Mouse (Mus musculus) kidney, embryonic 16.5 days (tissue): Measurements from ENCODE around the gene Stap2. TPM values are rescaled to one million over a fixed set of nuclear protein-coding genes. Genes with fewer than 3 reads are reported as not detected.

ENCODE experiments used
- ATAC-seq: fragments of 200-750 bp; cut with Nextera tagmentation; 2 replicates; pipeline ENCODE4 v1.8.0; 2017; ENCODE audit warnings: moderate TSS enrichment; ENCODE audit not compliant: low FRiP score, low TSS enrichment
- H3K27ac ChIP-seq: fragments of 300-500 bp; sonication (generic); 2 replicates; pipeline ENCODE4 v1.5.1; 2014; ENCODE audit warnings: low read length
- H3K27me3 ChIP-seq: fragments of 300-500 bp; sonication (generic); 2 replicates; pipeline ENCODE4 v1.6.1; 2014; ENCODE audit warnings: low read length, control low read depth, mixed read lengths; ENCODE audit not compliant: insufficient read depth
- H3K36me3 ChIP-seq: fragments of 300-500 bp; sonication (generic); 2 replicates; pipeline ENCODE4 v1.6.1; 2014; ENCODE audit warnings: low read length, control low read depth, mixed read lengths; ENCODE audit not compliant: insufficient read depth
- H3K4me1 ChIP-seq: fragments of 300-500 bp; sonication (generic); 2 replicates; pipeline ENCODE4 v1.6.1; 2014; ENCODE audit warnings: low read length, control low read depth, mixed read lengths; ENCODE audit not compliant: insufficient read depth
- H3K4me2 ChIP-seq: fragments of 300-500 bp; sonication (generic); replicated peaks from 2 replicates; pipeline ENCODE4 v1.6.1; 2014; ENCODE audit warnings: low read depth, low read length
- H3K4me3 ChIP-seq: fragments of 300-500 bp; sonication (generic); 2 replicates; pipeline ENCODE4 v1.5.1; 2014; ENCODE audit warnings: mild to moderate bottlenecking, low read length
- H3K9ac ChIP-seq: fragments of 300-500 bp; sonication (generic); replicated peaks from 2 replicates; pipeline ENCODE4 v1.6.1; 2014; ENCODE audit warnings: low read length
- H3K9me3 ChIP-seq: fragments of 300-500 bp; sonication (generic); 2 replicates; pipeline ENCODE4 v1.6.1; 2016; ENCODE audit warnings: low read length, control low read depth
- WGBS: fragments of 180-500 bp; shearing (Covaris S2); extraction: QIAGEN DNeasy Blood & Tissue Kit; methylation state at CpG from one replicate; pipeline ENCODE4 v1.1.7; 2014; 5-methylcytosine and 5-hydroxymethylcytosine counted together
- polyA plus RNA-seq: library from polyadenylated mRNA; unstranded; fragments of >200 nt; fragmentation: Nextera tagmentation; extraction: Ambion mirVana; gene quantifications from 2 replicates; pipeline ENCODE4 v1.2.1, GENCODE M21; 2015

The Stap2 gene
- polyA plus RNA-seq, result 21.0 and 21.4 TPM in 2 replicates

DNA sequence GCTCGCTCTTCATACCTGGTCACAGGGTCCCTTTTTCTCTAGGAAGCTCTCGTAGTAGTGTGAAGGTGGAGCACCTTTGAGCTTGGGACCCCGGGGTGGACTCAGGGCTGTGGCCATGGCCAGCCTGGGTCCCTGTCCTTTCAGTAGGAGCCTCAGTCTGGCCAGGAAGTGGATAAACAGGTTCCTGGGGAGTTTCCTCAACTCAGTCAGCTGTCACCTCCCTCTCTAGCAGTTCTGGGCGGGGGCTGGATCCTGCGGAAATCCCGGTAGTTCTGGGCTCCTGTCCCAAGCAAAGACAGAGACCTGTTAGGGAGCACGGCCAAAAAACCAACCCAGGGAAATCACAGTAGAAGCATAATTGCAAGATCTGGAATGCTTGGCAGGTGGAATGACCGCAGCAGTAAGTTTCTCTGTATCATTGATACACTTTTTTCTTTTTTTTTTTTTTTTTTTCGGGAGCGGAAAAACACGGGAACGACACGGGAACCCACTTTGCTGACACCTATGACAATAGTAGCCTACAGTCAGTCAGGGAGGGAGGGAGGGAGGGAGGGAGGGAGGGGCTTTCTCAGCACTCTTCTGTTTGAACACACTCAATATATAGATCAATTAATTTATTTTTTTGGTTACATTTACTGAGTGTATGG, at the start of gene Stap2, which contains the start of gene Mpnd:
Gene Stap2, minus strand, starts transcription at position 170 of the 647 bp plus-strand sequence.
Gene Mpnd, plus strand, starts transcription at position 297 of the 647 bp plus-strand sequence.
- Histone ChIP-seq H3K4me1 (peaks cover 21% of the 10 kb centered on the region), H3K27ac (no peak within 1 kb of the TSS), H3K9ac (peak within 1 kb of the TSS; percentile 46), H3K36me3 (0 out of 2 replicates have a peak, but pooled peaks cover 5% of the 10 kb centered on the region), H3K4me3 (peak within 1 kb of the TSS; percentile 32), H3K27me3 (peaks cover 4% of the 10 kb centered on the region), H3K4me2 (peak within 1 kb of the TSS; percentile 41), H3K9me3 (no peaks in the 10 kb centered on the region)
- 35% methylated on average over 13 of the region's 13 CpGs for WGBS
- ATAC-seq, result no peak

DNA sequence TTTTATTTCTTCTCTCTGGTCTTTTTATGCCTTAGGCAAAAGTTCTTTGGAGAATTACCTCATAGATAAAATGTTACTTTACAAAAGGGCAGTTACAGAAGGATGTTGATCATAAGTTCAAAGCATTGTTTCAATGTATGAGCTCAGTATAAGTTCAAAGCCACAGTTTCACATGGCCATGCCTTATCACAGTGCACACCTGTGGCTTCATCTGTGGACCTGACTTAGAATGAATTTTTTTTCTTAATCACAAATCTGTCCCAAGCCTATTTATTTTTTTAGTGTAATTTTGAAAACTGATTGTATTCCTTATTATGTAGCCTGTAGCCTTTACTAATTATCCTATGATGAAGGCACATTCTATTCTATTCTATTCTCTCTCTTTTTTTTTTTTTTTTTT, 49.6 kb upstream of the Stap2 start:
- ATAC-seq, result no peak
- H3K4me3 ChIP-seq, result no peak overlapping the region
- no peaks in the 10 kb centered on the region for H3K4me1 ChIP-seq
- no peak overlapping the region for H3K4me2 ChIP-seq
- H3K27ac ChIP-seq, result no peak overlapping the region
- no peak overlapping the region for H3K9ac ChIP-seq
- peaks cover 62% of the 10 kb centered on the region for H3K36me3 ChIP-seq
- no peaks in the 10 kb centered on the region for H3K27me3 ChIP-seq
- no peaks in the 10 kb centered on the region for H3K9me3 ChIP-seq

GRCm38 (mm10) chr17:56051369-56051768, 46.0 kb upstream of the Stap2 start:
- Histone ChIP-seq H3K4me1 (no peaks in the 10 kb centered on the region), H3K36me3 (peaks cover 54% of the 10 kb centered on the region), H3K9me3 (no peaks in the 10 kb centered on the region), H3K4me3 (no peak overlapping the region), H3K27ac (no peak overlapping the region), H3K27me3 (no peaks in the 10 kb centered on the region), H3K9ac (no peak overlapping the region), H3K4me2 (no peak overlapping the region)
- WGBS, result 84% methylated on average over 5 of the region's 5 CpGs
- no peak for ATAC-seq

DNA sequence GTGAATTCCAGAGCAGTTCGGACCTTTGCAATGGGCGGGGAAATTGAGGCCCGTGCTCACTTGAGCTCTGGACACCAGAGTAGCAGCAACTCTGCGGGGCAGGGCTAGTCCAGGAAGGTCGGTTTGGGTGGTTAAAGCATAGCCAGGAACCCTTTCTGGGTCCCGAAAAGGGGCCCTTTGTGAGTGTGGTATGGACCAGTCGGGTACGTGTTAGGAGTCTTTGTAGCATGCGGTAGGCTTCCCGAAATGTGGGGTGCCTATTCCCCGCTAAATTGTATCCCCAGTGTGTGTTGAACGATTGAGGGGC, 35.4 kb upstream of the Stap2 start:
- WGBS, result 1% methylated on average over 12 of the region's 12 CpGs
- ATAC-seq, result no peak
- Histone ChIP-seq H3K9me3 (no peaks in the 10 kb centered on the region), H3K4me2 (peak overlapping the region; percentile 87), H3K27ac (peak overlapping the region; percentile 82), H3K9ac (peak overlapping the region; percentile 92), H3K4me3 (peak overlapping the region; percentile 91), H3K36me3 (peaks cover 15% of the 10 kb centered on the region), H3K4me1 (peaks cover 18% of the 10 kb centered on the region), H3K27me3 (no peaks in the 10 kb centered on the region)

DNA sequence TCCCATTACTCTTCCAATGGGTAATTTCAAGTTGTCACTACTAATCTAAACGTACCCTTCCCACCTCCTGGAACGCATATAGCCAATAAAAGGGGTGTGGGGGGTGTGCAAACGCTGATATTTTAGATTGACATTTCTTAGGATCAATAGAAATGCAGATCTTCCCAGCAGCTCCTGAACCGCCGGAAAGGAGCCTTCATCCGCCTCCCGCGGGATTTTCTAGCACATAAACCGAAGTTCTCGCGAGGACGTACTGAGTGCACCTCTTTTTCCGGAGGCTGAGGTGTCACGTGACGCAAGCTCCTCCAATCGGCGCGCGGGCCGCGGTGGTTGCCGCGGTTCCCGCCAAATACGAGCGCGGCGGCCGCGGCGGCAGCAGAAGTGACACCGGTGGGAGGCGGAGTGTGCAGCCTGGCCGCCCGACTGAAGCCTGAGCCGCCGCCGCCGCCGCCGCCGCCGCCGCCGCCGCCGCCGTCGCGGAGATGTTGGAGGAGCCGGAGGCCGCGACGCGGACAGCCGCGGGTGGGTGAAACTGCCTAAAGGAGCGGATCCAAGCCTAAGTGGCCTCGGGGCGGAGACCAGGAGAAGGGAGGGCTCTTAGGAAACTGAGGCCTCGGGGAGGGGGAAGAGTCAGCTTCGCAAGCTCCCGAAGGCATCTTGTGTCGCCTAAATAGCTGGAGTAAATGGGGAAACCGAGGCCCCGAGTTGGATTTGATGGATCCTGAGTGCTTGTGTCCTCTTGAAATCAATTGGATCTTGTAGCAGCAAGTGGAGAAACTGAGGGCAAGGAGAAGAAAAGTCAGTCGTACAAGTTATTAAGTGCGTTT, 34.9 kb upstream of the Stap2 start, which contains the start of gene Chaf1a:
Gene Chaf1a, plus strand, starts transcription at position 410 of the 827 bp plus-strand sequence.
- under 1% methylated on average over 68 of the region's 68 CpGs for WGBS
- Histone ChIP-seq H3K4me3 (peak within 1 kb of the TSS; percentile 91), H3K36me3 (peaks cover 13% of the 10 kb centered on the region), H3K4me1 (peaks cover 22% of the 10 kb centered on the region), H3K9me3 (no peaks in the 10 kb centered on the region), H3K9ac (peak within 1 kb of the TSS; percentile 92), H3K27me3 (no peaks in the 10 kb centered on the region), H3K4me2 (peak within 1 kb of the TSS; percentile 87), H3K27ac (peak within 1 kb of the TSS; percentile 82)
- peak; percentile 86 for ATAC-seq

DNA sequence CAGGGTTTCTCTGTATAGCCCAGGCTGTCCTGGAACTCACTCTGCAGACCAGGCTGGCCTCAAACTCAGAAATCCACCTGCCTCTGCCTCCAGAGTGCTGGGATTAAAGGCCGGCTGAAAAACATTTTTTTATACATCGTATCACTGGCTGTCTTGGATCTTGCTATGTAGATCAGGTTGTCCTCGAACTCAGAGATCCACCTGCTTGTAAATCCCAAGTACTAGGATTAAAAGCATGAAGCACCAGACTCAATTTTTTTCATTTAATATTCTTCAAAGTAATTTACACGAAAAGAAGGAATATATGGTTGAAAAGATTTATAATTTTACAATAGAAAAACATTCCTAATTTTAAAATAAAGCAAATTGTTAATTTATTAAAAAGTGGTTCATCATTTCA, 34.0 kb upstream of the Stap2 start:
- Histone ChIP-seq H3K4me1 (peaks cover 31% of the 10 kb centered on the region), H3K4me3 (peak overlapping the region; percentile 91; the same call in 1 of the 2 replicates), H3K9ac (no peak overlapping the region), H3K27ac (no peak overlapping the region), H3K4me2 (peak overlapping the region; percentile 87), H3K36me3 (peaks cover 8% of the 10 kb centered on the region), H3K9me3 (no peaks in the 10 kb centered on the region), H3K27me3 (no peaks in the 10 kb centered on the region)
- no peak for ATAC-seq
- WGBS, result 77% methylated on average over 4 of the region's 4 CpGs

DNA sequence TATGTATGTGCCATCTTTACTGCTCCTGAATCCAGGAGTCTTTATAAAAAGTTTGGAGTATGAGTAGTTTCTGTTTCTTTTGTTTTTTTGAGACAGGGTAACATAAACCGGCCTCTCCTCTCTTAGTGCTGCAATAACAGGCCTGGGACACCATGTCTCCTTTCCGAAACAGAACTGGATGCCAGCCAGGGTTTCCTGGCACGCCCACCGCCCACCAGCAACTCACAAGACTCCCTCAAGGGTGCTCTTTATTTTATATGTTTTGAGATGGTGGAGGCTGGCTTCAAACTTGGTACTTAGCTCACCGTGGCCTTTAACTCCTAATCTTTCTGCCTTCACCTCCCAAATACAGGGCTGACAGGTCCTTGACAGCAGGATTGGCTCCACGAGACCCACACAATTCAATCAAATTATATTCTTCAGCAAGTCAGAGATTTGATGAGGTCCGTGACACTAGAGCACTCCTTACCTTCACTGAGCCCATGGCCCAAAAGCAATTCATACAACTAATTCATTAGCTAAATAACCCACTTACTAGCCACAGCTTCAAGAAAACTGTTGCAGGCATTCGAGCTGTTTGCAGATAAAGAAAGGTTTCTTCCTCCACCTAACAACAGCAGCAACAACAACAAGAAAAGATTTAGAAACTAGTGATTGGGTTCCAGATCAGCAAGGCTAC, 33.3 kb upstream of the Stap2 start:
- Histone ChIP-seq H3K27ac (no peak overlapping the region), H3K4me3 (no peak overlapping the region), H3K27me3 (no peaks in the 10 kb centered on the region), H3K4me1 (peaks cover 38% of the 10 kb centered on the region), H3K4me2 (no peak overlapping the region), H3K9ac (no peak overlapping the region), H3K9me3 (no peaks in the 10 kb centered on the region), H3K36me3 (peaks cover 10% of the 10 kb centered on the region; the same call in 1 of the 2 replicates)
- whole genome bisulfite sequencing, result 83% methylated on average over 8 of the region's 8 CpGs
- ATAC-seq, result no peak

- H3K27ac ChIP-seq, result 0 out of 2 replicates have a peak overlapping the region, but pooled peaks have one; percentile 17
- H3K4me2 ChIP-seq, result peak overlapping the region; percentile 41
- 0 out of 2 replicates have a peak, but pooled peaks cover 13% of the 10 kb centered on the region for H3K36me3 ChIP-seq
- ATAC-seq, result peak; percentile 4; the same call in 1 of the 2 replicates
- H3K9ac ChIP-seq, result peak overlapping the region; percentile 35
- H3K9me3 ChIP-seq, result no peaks in the 10 kb centered on the region
- WGBS, result 33% methylated on average over 13 of the region's 13 CpGs
- no peaks in the 10 kb centered on the region for H3K27me3 ChIP-seq
- H3K4me3 ChIP-seq, result peak overlapping the region; percentile 97
- H3K4me1 ChIP-seq, result peaks cover 50% of the 10 kb centered on the region
Observed at GRCm38 (mm10) chr17:56036901-56037287, 31.5 kb upstream of the Stap2 start.

DNA sequence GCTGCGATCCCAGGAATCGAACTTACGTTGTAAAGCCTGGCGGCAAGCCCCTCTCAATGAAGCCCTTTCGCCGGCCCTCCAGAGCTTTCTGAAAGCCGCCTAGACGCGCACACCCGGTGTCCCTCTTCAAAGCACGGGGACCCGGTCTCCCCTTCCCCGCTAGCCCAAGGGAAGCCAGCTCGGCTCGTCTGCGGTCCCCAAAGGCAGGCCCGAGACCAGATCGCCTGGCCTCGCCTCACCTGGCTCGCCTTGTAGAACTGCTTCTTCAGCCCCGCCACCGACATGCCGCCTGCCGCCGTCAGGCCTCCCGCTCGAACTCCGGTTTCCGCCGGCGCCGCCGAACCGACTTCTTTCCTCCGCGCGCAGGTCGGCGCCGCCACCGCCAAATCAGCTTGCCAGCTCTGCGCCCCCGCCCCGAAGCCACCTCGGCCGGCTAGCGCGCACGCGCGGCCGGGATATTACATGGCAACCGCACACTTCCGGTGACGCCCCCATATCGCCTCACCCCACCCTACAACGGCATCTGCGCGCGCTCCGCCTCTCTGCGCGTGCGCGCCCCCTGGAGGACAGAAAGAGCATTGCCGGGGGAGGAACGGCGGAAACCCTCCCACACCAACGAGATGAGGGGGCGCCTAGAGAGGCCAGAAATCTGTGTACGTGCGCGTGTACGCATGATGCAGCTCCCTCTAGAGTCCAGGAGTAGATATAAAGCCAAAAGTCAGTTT, 31.0 kb upstream of the Stap2 start, which contains the start of gene Sh3gl1:
Gene Sh3gl1, minus strand, starts transcription at position 460 of the 725 bp plus-strand sequence.
- Histone ChIP-seq H3K36me3 (0 out of 2 replicates have a peak, but pooled peaks cover 13% of the 10 kb centered on the region), H3K27me3 (no peaks in the 10 kb centered on the region), H3K4me3 (peak within 1 kb of the TSS; percentile 97), H3K27ac (peak within 1 kb of the TSS; percentile 89), H3K4me1 (peaks cover 49% of the 10 kb centered on the region), H3K9me3 (no peaks in the 10 kb centered on the region), H3K4me2 (peak within 1 kb of the TSS; percentile 69), H3K9ac (peak within 1 kb of the TSS; percentile 96)
- under 1% methylated on average over 71 of the region's 74 CpGs for WGBS
- ATAC-seq, result peak; percentile 88
